Mouse (Mus musculus): ENCODE measurements around the gene Tmprss13.

Tmprss13 gene

DNA sequence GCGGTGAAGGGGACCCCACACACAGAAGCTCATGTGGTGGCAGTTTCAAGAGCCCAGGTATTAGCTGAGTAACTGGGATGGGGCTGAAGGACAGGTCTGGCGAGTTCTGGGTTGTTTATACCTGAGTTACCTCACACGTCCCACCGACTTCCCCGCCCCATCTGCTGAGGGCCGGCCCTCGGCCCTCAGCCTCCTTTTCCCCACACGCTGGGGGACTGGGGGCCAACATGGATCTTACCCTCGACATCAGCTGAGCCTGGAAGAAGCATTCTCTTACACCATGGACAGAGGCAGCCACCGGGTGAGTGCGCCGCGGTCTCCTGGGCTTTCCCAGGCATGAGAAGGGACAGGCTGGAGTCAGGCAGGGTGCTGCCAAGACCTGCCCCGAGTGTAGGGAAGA lies at the start of gene Tmprss13:
Gene Tmprss13 (plus strand): TSS at position 246 of the 400 bp plus-strand sequence.
- no peak for DNase-seq

DNA sequence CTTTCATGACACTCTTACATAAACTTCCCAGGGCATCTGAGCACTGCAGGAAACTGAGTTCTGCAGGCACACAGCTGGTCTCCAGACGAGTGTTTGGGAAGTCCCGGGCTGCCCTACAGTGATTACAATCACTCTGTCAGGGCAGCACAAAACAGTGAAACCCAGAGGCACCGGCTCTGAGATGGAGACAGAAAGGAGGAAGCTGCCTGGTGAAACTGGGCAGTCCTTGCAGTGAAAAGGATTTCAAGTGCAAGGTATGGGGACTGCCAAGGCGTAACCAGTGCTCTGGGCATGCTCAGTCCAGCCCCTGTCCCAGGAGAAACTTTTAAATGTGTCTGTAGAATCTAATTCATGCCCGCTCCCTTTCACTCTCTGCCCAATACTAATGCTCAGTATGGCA lies 46.7 kb upstream of the Tmprss13 start:
- no peak for DNase-seq

- DNase-seq = no peak
Observed at GRCm38 (mm10) chr9:45274218-45274617, 44.7 kb upstream of the Tmprss13 start.

DNA sequence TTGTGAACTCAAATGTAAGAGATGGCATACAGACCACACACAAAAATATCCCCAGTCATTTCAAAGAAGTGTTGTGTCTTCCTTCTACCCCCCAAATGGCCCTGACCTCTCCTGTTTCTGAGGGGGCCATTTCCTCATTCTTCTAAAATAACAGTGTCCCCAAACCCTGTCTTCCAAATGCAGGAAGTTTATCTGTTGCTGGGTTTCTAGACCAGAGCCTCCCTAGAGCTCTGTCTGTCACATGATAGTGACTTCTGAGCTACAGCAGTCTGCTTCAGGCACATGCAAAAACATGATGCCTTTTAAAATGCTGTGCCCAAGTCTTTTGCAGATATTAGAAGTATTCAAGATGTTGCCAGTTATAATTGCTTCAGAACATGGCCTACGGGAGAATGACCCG lies 44.3 kb upstream of the Tmprss13 start:
- no peak for DNase-seq

DNA sequence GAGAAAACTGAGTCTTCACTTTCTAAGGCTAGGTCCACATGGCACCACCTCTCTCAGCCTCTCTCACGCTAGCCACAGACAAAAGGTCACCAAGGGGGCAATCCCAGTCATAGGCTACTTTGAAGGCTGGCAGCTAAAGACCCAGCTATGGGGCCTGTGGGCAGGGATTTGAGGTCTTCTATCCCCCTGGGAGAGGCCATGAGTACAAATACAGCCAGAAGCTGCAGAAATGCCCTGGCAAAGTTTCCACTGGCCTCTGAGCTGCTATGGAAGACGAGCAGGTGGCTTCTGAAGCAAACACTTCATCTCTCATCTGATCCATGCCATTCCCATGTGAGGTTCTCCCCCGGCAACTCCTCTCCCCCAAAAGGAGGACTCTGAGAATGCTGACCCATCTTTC lies 38.8 kb upstream of the Tmprss13 start:
- no peak for DNase-seq

DNA sequence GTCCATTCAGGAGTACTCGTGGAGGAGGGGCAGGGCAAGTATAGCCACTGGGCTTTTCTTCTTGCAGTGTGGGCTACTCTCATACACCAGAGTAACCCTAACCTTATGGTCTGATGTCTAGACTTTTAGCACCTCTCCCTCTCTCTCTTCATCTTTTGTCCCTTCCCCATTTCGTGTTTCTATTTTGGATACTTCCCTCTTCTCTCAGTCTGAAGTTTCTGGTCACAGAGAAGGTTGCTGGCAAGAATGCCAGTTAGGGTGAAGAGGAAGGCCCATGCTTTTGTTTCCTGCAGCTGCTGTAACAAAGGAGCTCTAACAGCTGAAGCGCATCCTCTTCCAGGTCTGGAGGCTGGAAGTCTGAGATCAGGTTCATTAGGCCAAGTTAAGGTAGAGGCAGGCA lies 38.0 kb upstream of the Tmprss13 start:
- no peak for DNase-seq

- DNase-seq = no peak
Observed at GRCm38 (mm10) chr9:45282466-45282865, 36.4 kb upstream of the Tmprss13 start.

GRCm38 (mm10) chr9:45291481-45292168 lies 27.3 kb upstream of the Tmprss13 start:
- peak; percentile 87 for DNase-seq

DNA sequence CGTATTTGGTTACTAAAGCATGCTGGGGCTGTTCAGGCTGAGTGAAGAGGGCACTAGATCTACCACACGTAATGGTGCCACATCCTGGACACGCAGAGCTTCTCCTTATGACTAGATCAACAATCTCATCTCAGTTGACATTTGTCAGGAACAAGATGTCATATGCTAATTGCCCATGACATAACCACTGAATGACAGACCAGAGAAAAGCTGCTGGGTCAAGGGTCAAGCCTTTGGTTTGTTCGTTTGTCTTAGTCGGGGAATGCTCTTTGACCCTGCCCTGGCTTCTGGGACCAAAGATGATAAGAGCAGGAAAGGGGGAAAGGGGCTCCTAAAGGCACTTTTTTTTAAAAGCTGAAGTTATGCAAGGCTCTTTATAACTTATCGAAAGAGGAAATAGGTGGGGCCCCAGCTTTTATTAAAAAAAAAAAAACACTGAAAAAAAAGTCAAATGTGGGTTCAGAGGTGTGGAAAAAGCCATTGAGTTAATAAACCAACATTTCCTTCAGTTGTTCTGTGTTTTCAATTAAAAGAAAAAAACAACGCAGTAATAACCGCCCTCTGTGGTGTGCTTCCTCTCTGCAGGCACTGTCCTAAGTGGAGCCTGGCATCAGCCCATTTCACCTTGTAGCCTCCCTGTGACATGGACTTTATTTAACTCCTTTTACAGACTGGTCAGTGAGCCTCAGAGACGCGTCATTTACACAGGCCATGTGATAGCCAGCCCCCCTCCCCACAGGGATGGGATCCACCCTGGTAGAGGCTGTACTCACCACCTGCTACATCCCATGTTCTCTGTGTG lies 24.5 kb upstream of the Tmprss13 start:
- no peak for DNase-seq

GRCm38 (mm10) chr9:45299231-45300006 lies 19.5 kb upstream of the Tmprss13 start:
- no peak for DNase-seq

DNA sequence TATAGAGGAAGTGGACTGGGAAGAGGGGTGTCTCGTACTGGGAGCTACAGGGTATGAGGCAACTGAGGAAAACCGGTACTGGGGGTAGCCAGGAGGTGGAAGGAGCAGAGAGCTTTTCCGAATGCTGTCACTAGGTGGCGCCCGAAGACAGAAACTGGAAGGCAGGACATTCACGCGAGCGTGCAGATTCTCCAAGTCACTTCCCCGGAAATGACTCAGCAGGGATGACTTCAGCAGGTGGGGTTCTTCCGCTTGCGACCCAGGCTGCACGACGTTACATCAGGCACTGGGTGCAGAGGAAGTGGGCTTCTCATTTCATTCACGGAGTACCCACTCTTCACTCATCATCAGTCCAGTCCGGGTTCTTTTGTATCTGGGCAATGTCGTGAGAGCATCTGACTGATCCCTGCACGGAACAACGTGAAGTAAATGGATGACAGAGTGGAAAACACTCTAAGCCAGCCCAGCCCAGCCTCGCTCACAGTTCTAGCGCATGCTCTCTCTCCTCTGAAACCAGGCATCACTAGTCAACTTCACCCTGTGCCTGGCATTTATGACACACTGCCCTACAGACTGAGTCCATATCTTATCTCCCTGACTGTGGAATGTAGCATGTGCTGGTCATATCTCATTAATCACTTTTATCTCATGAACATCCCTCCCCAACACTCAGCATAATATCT lies 18.3 kb upstream of the Tmprss13 start:
- peak; percentile 93 for DNase-seq

- no peak for DNase-seq
Observed at GRCm38 (mm10) chr9:45301771-45302170, 17.1 kb upstream of the Tmprss13 start.

GRCm38 (mm10) chr9:45306746-45307410 lies 12.0 kb upstream of the Tmprss13 start:
- no peak for DNase-seq

DNA sequence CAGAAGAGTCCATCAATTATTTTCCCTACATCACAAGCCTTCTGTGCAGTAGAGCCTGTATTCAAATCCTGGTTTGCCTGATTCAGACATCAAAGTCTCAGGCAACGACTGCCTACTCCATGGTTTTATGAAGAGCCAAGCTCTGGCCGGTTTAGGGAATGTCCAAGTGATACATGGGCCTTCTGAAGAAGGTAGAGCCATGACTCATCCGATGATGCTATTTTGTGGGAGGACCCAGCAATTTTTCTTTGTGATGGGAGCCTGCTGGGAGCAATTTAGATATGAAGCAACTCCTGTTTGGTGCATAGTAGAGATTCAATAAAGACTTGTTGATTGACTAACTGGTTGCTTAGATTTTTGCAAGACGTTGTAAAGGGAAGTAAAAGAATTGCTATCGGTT lies 10.4 kb upstream of the Tmprss13 start:
- no peak for DNase-seq

DNA sequence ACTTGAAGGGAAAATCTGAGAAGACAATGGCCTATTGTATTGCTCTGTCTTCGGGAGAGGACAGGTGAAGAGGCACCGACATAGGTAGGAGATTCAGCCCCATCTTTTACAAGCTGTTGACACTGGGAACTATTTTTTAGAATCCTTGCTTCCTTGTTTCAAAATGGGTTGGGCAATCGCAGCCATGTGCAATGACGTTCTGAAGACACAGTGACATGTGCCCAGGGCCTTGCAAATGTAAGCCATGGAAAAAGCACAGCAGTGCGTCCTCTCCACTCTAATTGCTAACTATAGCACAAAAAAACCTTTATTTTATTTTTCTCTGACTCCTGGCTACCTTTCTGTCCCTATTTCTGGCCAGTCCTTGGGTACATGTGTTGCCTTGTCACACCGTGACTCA lies 7.0 kb upstream of the Tmprss13 start:
- DNase-seq = no peak

DNA sequence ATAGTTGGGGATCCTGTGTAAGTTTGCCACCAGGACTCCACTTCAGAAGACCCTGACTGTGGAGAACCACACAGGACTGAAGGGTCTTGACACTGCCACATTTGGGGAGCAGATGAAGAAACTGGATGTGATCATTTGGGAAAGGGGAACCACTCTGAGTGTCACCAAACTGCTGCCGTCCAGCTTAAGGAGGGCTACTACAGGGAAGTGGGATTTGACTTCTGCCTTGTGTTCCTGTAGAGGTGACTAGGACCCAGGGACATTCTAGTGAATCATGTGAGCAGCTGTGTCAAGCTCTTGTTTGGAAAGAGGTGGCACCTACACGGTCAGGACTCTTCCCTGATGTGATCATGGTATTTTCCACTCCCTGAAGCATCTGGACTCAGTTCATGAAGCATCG lies 5.0 kb upstream of the Tmprss13 start:
- DNase-seq = no peak

- DNase-seq = no peak
Observed at GRCm38 (mm10) chr9:45317635-45318034, 1.3 kb upstream of the Tmprss13 start.

- no peak for DNase-seq
Observed at GRCm38 (mm10) chr9:45321465-45321864, 2.6 kb downstream of the Tmprss13 start.

DNA sequence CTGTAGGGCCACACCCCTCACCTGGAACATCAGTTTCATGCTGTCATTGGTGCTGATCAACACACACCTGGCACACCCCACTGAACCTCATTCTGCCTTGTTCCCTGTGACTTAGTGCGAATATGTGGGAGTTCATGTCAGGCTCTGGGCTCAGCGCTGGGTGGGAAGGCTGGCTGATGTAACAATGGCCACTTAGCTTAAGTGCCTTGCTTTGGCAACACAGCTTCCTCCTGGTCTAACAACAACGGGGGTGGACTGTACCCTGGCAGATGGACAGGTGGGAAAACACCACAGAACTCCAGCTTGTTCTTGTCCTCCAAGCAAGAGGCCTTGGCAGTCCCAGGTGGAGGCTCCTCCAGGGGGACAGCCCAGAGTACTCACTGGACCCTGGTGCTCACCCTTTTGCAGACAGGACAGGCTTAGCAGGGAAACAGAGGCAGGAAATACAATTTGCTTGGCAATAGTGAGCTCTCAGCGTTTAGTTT lies 3.1 kb downstream of the Tmprss13 start:
- DNase-seq = no peak

- DNase-seq = no peak
Observed at GRCm38 (mm10) chr9:45326390-45326789, 7.5 kb downstream of the Tmprss13 start.

DNA sequence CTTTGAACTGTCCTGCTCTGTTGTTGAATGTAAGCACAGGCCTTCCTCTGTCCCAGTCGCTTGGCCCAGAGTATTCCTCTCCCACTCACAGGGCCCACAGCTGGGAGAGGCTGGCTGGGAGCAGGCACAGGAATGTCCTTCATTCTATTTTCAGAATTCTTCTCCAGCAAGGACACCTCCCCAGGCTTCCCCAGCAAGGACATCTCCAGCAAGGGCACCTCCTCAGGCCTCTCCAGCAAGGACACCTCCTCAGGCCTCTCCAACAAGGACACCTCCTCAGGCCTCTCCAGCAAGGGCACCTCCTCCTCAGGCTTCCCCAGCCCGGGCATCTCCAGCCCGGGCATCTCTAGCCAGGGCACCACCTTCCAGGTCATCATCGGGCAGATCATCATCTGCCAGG lies 9.4 kb downstream of the Tmprss13 start:
- no peak for DNase-seq

DNA sequence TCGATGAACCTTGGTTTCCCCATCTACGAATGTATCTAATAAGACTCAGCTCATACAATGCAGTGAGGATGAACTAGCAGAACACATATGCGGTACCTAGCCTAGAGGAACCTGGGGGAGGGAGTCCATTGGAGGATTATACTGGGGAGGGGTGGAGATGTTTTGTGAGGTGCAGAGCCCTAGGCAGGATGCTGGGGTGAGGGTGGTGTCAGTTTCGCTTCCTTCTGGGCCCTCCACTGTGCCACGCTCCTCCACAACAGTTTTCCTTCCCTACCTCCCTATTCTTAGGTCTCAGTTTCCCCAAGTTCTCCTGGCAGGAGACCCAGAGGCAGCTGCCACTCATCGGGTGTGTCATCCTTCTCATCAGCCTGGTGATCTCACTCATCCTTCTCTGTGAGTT lies 10.7 kb downstream of the Tmprss13 start:
- no peak for DNase-seq
